Mouse (Mus musculus) kidney, adult 2 months (tissue): ENCODE measurements at regions not wholly inside any gene's neighbourhood (a gene's known extent, or its start where the extent isn't known, plus 50 kb on each side); places are given as distances from the start of the nearest gene placed in this dataset.
"Not testable (repeated sequence)": the region's sequence is repeated elsewhere in the genome, so short reads cannot be mapped to it uniquely, and the experiment has no call there.

Experiments used
- DNase-seq: peaks from one replicate; pipeline ENCODE4 v3.0.0; 2021
- H3K27ac ChIP-seq: fragments of 200-500 bp; 2 replicates; pipeline ENCODE4 v1.5.1; 2012; ENCODE audit warnings: low read depth, low read length, control low read depth, inconsistent platforms; ENCODE audit not compliant: insufficient read depth
- H3K27me3 ChIP-seq: fragments of 200-500 bp; replicated peaks from 2 replicates; pipeline ENCODE4 v1.6.1; 2012; ENCODE audit warnings: mild to moderate bottlenecking, moderate library complexity, low read length, inconsistent platforms; ENCODE audit not compliant: control insufficient read depth, insufficient read depth
- H3K36me3 ChIP-seq: fragments of 200-500 bp; 2 replicates; pipeline ENCODE4 v1.6.1; 2012; ENCODE audit warnings: mild to moderate bottlenecking, moderate library complexity, low read length, inconsistent platforms; ENCODE audit not compliant: control insufficient read depth, insufficient read depth
- H3K4me1 ChIP-seq: fragments of 200-500 bp; 2 replicates; pipeline ENCODE4 v1.6.1; 2011; ENCODE audit warnings: low read length; ENCODE audit not compliant: control insufficient read depth, insufficient read depth
- H3K4me3 ChIP-seq: fragments of 200-500 bp; 2 replicates; pipeline ENCODE4 v1.5.1; 2011; ENCODE audit warnings: mild to moderate bottlenecking, low read depth, low read length, control low read depth; ENCODE audit not compliant: insufficient read depth
- CTCF ChIP-seq: fragments of 200-500 bp; conservative IDR thresholded peaks from 2 replicates; pipeline ENCODE4 v1.5.1; 2011; ENCODE audit warnings: low read depth, mild to moderate bottlenecking, control low read depth, low read length, moderate library complexity, mixed read lengths; ENCODE audit not compliant: insufficient read depth, insufficient read length
- POLR2A ChIP-seq: fragments of 200-500 bp; IDR thresholded peaks from one replicate; pipeline ENCODE4 v1.6.1; 2011; ENCODE audit warnings: low read depth, low read length, control low read depth
- WGBS: fragments of 180-500 bp; shearing (Covaris S2); methylation state at CpG from one replicate; pipeline ENCODE4 v1.1.7; 2018; 5-methylcytosine and 5-hydroxymethylcytosine counted together

GRCm38 (mm10) chr6:18566934-18567333 is 52.3 kb upstream of the Cttnbp2 start:
- H3K4me3 ChIP-seq, DNase-seq, H3K27me3 ChIP-seq, H3K36me3 ChIP-seq, H3K4me1 ChIP-seq, H3K27ac ChIP-seq: not testable (repeated sequence)
- 68% methylated on average over 2 of the region's 2 CpGs for WGBS

GRCm38 (mm10) chr6:18569221-18569620 is 54.6 kb upstream of the Cttnbp2 start:
- Histone ChIP-seq H3K36me3 (no peaks in the 10 kb centered on the region), H3K4me3 (no peak overlapping the region), H3K27ac (no peak overlapping the region), H3K4me1 (no peaks in the 10 kb centered on the region), H3K27me3 (no peaks in the 10 kb centered on the region)
- no peak for TF ChIP-seq POLR2A
- TF ChIP-seq CTCF = no peak
- WGBS = 77% methylated on average over 2 of the region's 2 CpGs
- DNase-seq = no peak

GRCm38 (mm10) chr6:18578501-18578900 is 63.9 kb upstream of the Cttnbp2 start:
- Histone ChIP-seq H3K36me3 (no peaks in the 10 kb centered on the region), H3K27me3 (no peaks in the 10 kb centered on the region), H3K4me3 (no peak overlapping the region), H3K27ac (no peak overlapping the region), H3K4me1 (no peaks in the 10 kb centered on the region)
- DNase-seq = no peak
- TF ChIP-seq CTCF = no peak
- TF ChIP-seq POLR2A = no peak

- no peaks in the 10 kb centered on the region for H3K36me3 ChIP-seq
- no peaks in the 10 kb centered on the region for H3K27me3 ChIP-seq
- DNase-seq = no peak
Observed at GRCm38 (mm10) chr6:18589436-18589835, 74.8 kb upstream of the Cttnbp2 start.

GRCm38 (mm10) chr6:18596680-18597079 is 82.0 kb upstream of the Cttnbp2 start:
- TF ChIP-seq CTCF (no peak), POLR2A (no peak)
- DNase-seq = no peak
- no peaks in the 10 kb centered on the region for H3K36me3 ChIP-seq
- WGBS = 87% methylated on average over 5 of the region's 5 CpGs
- H3K27me3 ChIP-seq = no peaks in the 10 kb centered on the region
- H3K27ac ChIP-seq = no peak overlapping the region
- no peaks in the 10 kb centered on the region; the same call in 1 of the 2 replicates for H3K4me1 ChIP-seq
- H3K4me3 ChIP-seq = no peak overlapping the region

More at GRCm38 (mm10) chr6:18589436-18589835, 74.8 kb upstream of the Cttnbp2 start:
- Histone ChIP-seq H3K4me1 (no peaks in the 10 kb centered on the region; the same call in 1 of the 2 replicates), H3K4me3 (no peak overlapping the region), H3K27ac (no peak overlapping the region)
- no peak for TF ChIP-seq POLR2A
- no peak for TF ChIP-seq CTCF

GRCm38 (mm10) chr6:18599626-18600025 is 85.0 kb upstream of the Cttnbp2 start:
- no peak for TF ChIP-seq CTCF
- TF ChIP-seq POLR2A = no peak
- no peak for DNase-seq
- WGBS = 74% methylated on average over 4 of the region's 4 CpGs

GRCm38 (mm10) chr6:18601926-18602325 is 87.3 kb upstream of the Cttnbp2 start:
- no peak overlapping the region for H3K27ac ChIP-seq
- H3K27me3 ChIP-seq = no peaks in the 10 kb centered on the region
- H3K4me3 ChIP-seq = no peak overlapping the region
- 31% methylated on average over 7 of the region's 7 CpGs for WGBS
- no peaks in the 10 kb centered on the region for H3K4me1 ChIP-seq
- TF ChIP-seq POLR2A (no peak), CTCF (no peak)
- DNase-seq = no peak
- H3K36me3 ChIP-seq = no peaks in the 10 kb centered on the region

More at GRCm38 (mm10) chr6:18599626-18600025, 85.0 kb upstream of the Cttnbp2 start:
- no peaks in the 10 kb centered on the region for H3K4me1 ChIP-seq
- H3K4me3 ChIP-seq = no peak overlapping the region
- H3K27ac ChIP-seq = no peak overlapping the region
- H3K27me3 ChIP-seq = no peaks in the 10 kb centered on the region
- no peaks in the 10 kb centered on the region for H3K36me3 ChIP-seq

GRCm38 (mm10) chr6:18621372-18622262 is 107.0 kb upstream of the Cttnbp2 start:
- Histone ChIP-seq H3K27me3 (no peaks in the 10 kb centered on the region), H3K36me3 (no peaks in the 10 kb centered on the region), H3K27ac (no peak overlapping the region), H3K4me3 (no peak overlapping the region), H3K4me1 (no peaks in the 10 kb centered on the region)
- 88% methylated on average over 6 of the region's 6 CpGs for WGBS
- no peak for TF ChIP-seq CTCF
- TF ChIP-seq POLR2A = no peak
- DNase-seq = no peak
